Mouse (Mus musculus) small intestine, adult 2 months (tissue): Measurements from ENCODE around the gene Nrip2. TPM values are rescaled to one million over a fixed set of nuclear protein-coding genes. Genes with fewer than 3 reads are reported as not detected.

Experiments used
- H3K27ac ChIP-seq: fragments of 200-500 bp; 2 replicates; pipeline ENCODE4 v1.5.1; 2012; ENCODE audit warnings: low read depth, low read length, control low read depth, inconsistent platforms; ENCODE audit not compliant: insufficient read depth
- H3K27me3 ChIP-seq: fragments of 200-500 bp; 2 replicates; pipeline ENCODE4 v1.6.1; 2012; ENCODE audit warnings: mild to moderate bottlenecking, moderate library complexity, low read length, inconsistent platforms; ENCODE audit not compliant: control insufficient read depth, insufficient read depth
- H3K36me3 ChIP-seq: fragments of 200-500 bp; 2 replicates; pipeline ENCODE4 v1.6.1; 2012; ENCODE audit warnings: mild to moderate bottlenecking, low read length, control low read depth, inconsistent platforms; ENCODE audit not compliant: control insufficient read depth, insufficient read depth
- H3K4me1 ChIP-seq: fragments of 200-500 bp; 2 replicates; pipeline ENCODE4 v1.6.1; 2012; ENCODE audit warnings: low read length, inconsistent platforms, mixed read lengths; ENCODE audit not compliant: control insufficient read depth, insufficient read depth, insufficient read length
- H3K4me3 ChIP-seq: fragments of 200-500 bp; 2 replicates; pipeline ENCODE4 v1.5.1; 2012; ENCODE audit warnings: low read depth, mild to moderate bottlenecking, control low read depth, inconsistent platforms, low read length, moderate library complexity
- CTCF ChIP-seq: fragments of 200-500 bp; IDR thresholded peaks from 2 replicates; pipeline ENCODE4 v1.5.1; 2012; ENCODE audit warnings: low read depth, mild to moderate bottlenecking, control low read depth, inconsistent platforms, low read length, moderate library complexity, mixed read lengths; ENCODE audit not compliant: insufficient replicate concordance, insufficient read length; ENCODE audit errors: extremely low read depth
- POLR2A ChIP-seq: fragments of 200-500 bp; IDR thresholded peaks from 2 replicates; pipeline ENCODE4 v1.6.1; 2012; ENCODE audit warnings: low read depth, mild to moderate bottlenecking, control low read depth, inconsistent platforms, low read length, moderate library complexity
- WGBS: fragments of 180-500 bp; shearing (Covaris S2); methylation state at CpG from one replicate; pipeline ENCODE4 v1.1.7; 2018; 5-methylcytosine and 5-hydroxymethylcytosine counted together
- polyA plus RNA-seq: library from polyadenylated mRNA; depleted of rRNA; stranded (reverse); fragments of >200 nt; gene quantifications from 2 replicates; pipeline ENCODE4 v1.2.3, GENCODE M21; 2012; rRNA removed

The Nrip2 gene
- polyA plus RNA-seq: 0.49 and 0.63 TPM in 2 replicates

DNA sequence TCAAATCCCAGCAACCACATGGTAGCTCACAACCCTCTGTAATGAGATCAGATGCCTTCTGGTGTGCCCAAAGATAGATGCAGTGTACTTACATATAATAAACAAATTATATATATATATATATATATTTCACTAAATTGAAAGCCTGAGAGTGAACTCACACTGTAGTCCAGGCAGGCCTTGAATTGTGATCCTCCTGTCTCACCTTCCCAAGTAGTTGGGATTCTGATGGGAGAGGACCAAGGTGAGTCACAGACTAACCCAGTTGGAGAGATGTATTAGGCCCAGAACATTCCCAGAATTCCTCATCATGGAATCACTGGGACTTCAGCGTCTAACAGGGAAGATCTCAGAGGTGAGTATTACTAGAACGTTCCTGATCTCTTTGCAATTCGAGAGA is at the start of gene Nrip2:
Gene Nrip2, plus strand, starts transcription at position 301 of the 400 bp plus-strand sequence.
- TF ChIP-seq CTCF (no peak), POLR2A (no peak)
- H3K36me3 ChIP-seq: no peaks in the 10 kb centered on the region
- WGBS: 73% methylated on average over 3 of the region's 3 CpGs
- H3K27ac ChIP-seq: no peak within 1 kb of the TSS
- H3K4me1 ChIP-seq: peaks cover 4% of the 10 kb centered on the region; the same call in 1 of the 2 replicates
- peak within 1 kb of the TSS; percentile 40 for H3K4me3 ChIP-seq
- no peaks in the 10 kb centered on the region; the same call in 1 of the 2 replicates for H3K27me3 ChIP-seq

DNA sequence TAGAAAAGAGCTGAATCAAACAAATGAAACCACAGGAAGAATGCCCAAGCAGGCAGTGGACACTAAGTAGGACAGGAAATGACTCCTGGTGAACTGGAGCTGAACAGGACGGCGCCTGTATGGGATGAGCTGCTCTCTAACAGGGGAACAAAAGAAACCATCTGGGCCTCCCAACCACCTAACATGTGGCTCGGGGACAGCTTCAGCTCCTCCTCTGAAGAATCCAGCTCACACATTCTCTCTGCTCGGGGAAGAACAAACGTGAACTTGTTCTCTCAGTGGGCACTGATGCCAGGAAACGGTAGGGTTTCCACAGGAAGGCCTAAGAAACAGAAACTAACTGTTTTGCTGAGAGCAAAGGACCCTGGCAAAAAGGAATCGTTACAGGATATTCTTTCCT is 49.4 kb upstream of the Nrip2 start:
- WGBS: 64% methylated on average over 7 of the region's 7 CpGs
- H3K27ac ChIP-seq: no peak overlapping the region

DNA sequence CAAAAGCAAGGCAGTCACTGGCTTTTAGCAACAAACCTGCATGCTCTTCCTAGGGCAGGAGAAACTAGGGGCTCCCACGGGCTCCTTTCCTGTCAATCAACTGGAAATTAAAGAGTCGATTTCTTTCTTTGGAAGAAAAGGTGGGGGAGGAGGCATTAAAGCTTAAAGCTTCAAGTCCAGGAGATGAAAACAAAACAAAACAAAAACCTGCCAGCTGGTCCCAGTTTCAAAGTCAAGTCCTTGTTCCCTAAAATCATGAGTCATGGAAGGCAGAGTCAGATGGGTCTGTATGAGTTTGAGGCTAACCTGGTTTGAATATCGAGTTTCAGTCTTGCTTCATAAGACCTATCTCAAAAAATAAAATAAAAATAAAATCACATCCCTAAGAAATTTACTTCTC is 45.0 kb upstream of the Nrip2 start:
- no peak overlapping the region for H3K27ac ChIP-seq
- H3K27me3 ChIP-seq: no peaks in the 10 kb centered on the region
- TF ChIP-seq POLR2A: no peak
- no peak for TF ChIP-seq CTCF
- H3K4me1 ChIP-seq: peaks cover 5% of the 10 kb centered on the region
- H3K36me3 ChIP-seq: peaks cover 7% of the 10 kb centered on the region
- WGBS: 76% methylated on average over 3 of the region's 3 CpGs
- no peak overlapping the region for H3K4me3 ChIP-seq

More for the DNA sequence above, 49.4 kb upstream of the Nrip2 start:
- Histone ChIP-seq H3K4me1 (no peaks in the 10 kb centered on the region), H3K4me3 (no peak overlapping the region), H3K27me3 (no peaks in the 10 kb centered on the region), H3K36me3 (no peaks in the 10 kb centered on the region)
- TF ChIP-seq CTCF: no peak
- no peak for TF ChIP-seq POLR2A

DNA sequence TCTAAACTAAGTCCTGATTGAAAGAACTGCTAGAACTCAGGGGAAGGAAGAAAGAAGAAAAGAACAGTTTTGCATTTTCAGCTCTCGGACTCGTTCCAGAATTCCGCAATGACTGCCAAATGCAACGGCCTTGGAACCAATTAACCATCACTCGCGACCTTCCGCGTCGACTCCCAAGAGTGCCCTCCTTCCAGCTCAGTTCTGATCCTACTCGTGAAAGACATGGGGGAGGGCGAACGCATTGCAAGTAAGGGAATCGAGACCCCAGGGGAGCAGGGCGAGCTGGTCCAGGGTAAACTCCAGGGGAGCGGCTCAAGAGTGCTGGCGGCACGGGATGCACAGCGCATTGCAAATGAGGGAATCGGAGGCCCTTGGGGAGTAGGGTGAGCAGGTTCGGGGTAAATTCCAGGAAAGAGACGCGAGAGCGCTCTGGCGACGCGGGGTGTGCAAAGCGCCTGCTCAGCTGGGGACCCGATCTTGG is 43.9 kb upstream of the Nrip2 start:
- H3K4me3 ChIP-seq: peak overlapping the region; percentile 61
- H3K27me3 ChIP-seq: no peaks in the 10 kb centered on the region
- TF ChIP-seq CTCF: no peak
- TF ChIP-seq POLR2A: no peak
- H3K36me3 ChIP-seq: peaks cover 7% of the 10 kb centered on the region
- H3K4me1 ChIP-seq: peaks cover 5% of the 10 kb centered on the region
- WGBS: under 1% methylated on average over 28 of the region's 28 CpGs
- no peak overlapping the region for H3K27ac ChIP-seq

DNA sequence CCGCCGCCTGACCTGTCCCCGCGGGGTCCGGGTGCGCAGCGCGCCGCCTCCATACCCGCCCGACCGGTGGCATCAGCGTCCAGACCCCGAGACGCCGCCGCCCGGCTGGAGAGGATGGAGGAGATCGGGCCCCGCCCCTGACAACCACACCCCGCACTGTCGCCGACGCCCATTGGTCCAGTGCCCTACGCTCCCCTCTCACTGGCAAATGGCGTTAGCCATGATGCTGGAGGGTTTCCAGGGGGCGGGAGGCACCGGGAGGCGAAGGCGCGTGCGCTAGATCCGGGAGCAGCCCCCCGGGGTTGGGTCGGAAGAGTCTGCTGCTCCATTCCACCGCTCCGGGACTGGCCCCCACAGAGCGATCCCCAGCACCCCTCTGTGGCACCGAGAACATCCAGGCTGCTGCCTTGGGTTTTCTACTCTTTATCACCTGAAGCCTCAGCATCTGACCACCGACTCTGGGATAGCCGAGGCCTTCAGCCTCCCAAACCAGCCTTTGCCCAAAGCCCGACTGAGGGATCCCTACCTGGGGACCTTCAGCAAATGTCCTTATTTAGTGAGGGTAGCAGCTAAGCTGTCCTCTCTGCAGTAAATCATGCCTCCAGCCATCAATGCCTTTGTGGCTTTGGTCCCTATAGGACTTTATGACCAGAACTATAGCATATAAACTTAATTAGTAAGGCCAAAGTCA is 43.2 kb upstream of the Nrip2 start, which contains the start of gene Tulp3:
Gene Tulp3, minus strand, starts transcription at position 126 of the 691 bp plus-strand sequence.
- peaks cover 5% of the 10 kb centered on the region for H3K4me1 ChIP-seq
- H3K27ac ChIP-seq: no peak within 1 kb of the TSS
- no peaks in the 10 kb centered on the region for H3K27me3 ChIP-seq
- H3K4me3 ChIP-seq: peak within 1 kb of the TSS; percentile 61
- peaks cover 7% of the 10 kb centered on the region for H3K36me3 ChIP-seq
- under 1% methylated on average over 42 of the region's 42 CpGs for WGBS
- TF ChIP-seq POLR2A (no peak; the same call in 1 of the 2 replicates), CTCF (no peak)

DNA sequence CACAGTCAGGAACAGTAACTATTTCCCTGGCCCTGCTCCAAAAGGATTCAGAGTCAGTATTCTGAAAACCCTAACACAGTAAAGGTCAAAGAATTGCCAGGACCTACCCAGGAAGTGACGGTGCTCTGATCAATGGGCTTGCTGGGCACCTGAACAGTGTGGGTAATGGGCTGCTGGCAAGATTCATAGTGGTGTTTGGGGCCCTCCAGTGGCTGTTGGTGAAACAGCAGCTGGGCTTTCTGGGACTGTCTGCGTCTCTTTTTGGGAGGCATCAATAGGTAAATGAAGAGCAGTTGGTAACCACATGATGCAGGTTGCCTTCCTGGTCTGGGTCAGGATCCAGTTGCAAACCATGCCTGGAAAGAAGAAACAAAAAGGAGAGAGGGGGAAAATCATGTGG is 40.1 kb upstream of the Nrip2 start:
- Histone ChIP-seq H3K27me3 (no peaks in the 10 kb centered on the region), H3K36me3 (peaks cover 7% of the 10 kb centered on the region), H3K27ac (no peak overlapping the region), H3K4me1 (peaks cover 8% of the 10 kb centered on the region), H3K4me3 (no peak overlapping the region)
- 59% methylated on average over 2 of the region's 2 CpGs for WGBS
- TF ChIP-seq CTCF (peak; percentile 72; the same call in 1 of the 2 replicates), POLR2A (no peak)

DNA sequence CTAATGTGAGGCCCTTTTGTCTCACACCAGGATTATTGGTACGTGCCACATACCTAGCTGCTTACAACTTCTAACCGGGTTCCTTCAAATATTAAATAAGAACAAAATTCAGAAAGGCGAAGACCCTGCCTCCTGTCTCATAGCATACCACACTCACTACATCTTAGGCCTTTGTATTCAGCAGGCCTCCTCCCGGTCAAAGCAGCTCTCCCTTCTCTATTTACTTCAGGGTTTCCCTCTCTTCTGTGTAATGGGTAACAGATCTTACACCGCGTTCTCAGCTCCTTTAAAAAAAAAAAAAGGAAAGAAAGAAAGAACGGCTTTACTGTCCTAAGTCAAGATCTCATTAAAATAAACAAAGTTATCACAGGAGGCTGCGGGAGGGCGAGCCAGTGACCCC is 37.2 kb upstream of the Nrip2 start:
- H3K4me3 ChIP-seq: peak overlapping the region; percentile 78
- 15% methylated on average over 9 of the region's 9 CpGs for WGBS
- H3K27ac ChIP-seq: no peak overlapping the region
- no peak for TF ChIP-seq CTCF
- TF ChIP-seq POLR2A: no peak
- peaks cover 3% of the 10 kb centered on the region; the same call in 1 of the 2 replicates for H3K4me1 ChIP-seq
- peaks cover 11% of the 10 kb centered on the region for H3K36me3 ChIP-seq
- no peaks in the 10 kb centered on the region for H3K27me3 ChIP-seq
